Mouse (Mus musculus): ENCODE data around the gene Tut4.

- TF ChIP-seq CTCF (IDR thresholded peaks at IDR 0.05; ENCODE audit: low read depth, low read length) (no peak), POLR2A (IDR thresholded peaks at IDR 0.05; ENCODE audit: extremely low read depth, insufficient read depth, low read length) (no peak)
Measured at GRCm38 (mm10) chr4:108482776-108483175, 23.6 kb downstream of the Tut4 start.
